Mouse (Mus musculus): ENCODE data around the gene Scnn1b. TPM values are rescaled to one million over a fixed set of nuclear protein-coding genes. Genes with fewer than 3 reads are reported as not detected.

The Scnn1b gene
- polyA plus RNA-seq, 1 experiment from 2014 or later: 0.17 TPM

- WGBS: 67% methylated on average over 3 of the region's 3 CpGs
- no peaks in the 10 kb centered on the region for H3K9me3 ChIP-seq
- H3K4me1 ChIP-seq: no peaks in the 10 kb centered on the region
- H3K9ac ChIP-seq: no peak overlapping the region
- ATAC-seq (ENCODE audit: low FRiP score): no peak
- no peaks in the 10 kb centered on the region for H3K36me3 ChIP-seq (replicated peaks)
- no peak overlapping the region for H3K4me3 ChIP-seq (replicated peaks)
- H3K4me2 ChIP-seq: no peak overlapping the region
- no peaks in the 10 kb centered on the region for H3K27me3 ChIP-seq
- H3K27ac ChIP-seq: no peak overlapping the region
These were observed 9.2 kb downstream of the Scnn1b start for GRCm38 (mm10) chr7:121873998-121874397.

GRCm38 (mm10) chr7:121874784-121875183, 9.9 kb downstream of the Scnn1b start:
- H3K9me3 ChIP-seq: no peaks in the 10 kb centered on the region
- no peaks in the 10 kb centered on the region for H3K27me3 ChIP-seq
- H3K4me1 ChIP-seq: no peaks in the 10 kb centered on the region
- H3K4me2 ChIP-seq: no peak overlapping the region
- no peak for ATAC-seq (ENCODE audit: low FRiP score)
- H3K9ac ChIP-seq: no peak overlapping the region
- H3K4me3 ChIP-seq (replicated peaks): no peak overlapping the region
- H3K36me3 ChIP-seq (replicated peaks): no peaks in the 10 kb centered on the region
- H3K27ac ChIP-seq: no peak overlapping the region
- 90% methylated on average over 7 of the region's 7 CpGs for WGBS

GRCm38 (mm10) chr7:121880246-121880645, 15.4 kb downstream of the Scnn1b start:
- WGBS: 89% methylated on average over 4 of the region's 4 CpGs
- H3K27ac ChIP-seq: no peak overlapping the region
- H3K4me2 ChIP-seq: no peak overlapping the region
- H3K9me3 ChIP-seq: no peaks in the 10 kb centered on the region
- no peak overlapping the region for H3K9ac ChIP-seq
- H3K36me3 ChIP-seq (replicated peaks): no peaks in the 10 kb centered on the region
- no peak overlapping the region for H3K4me3 ChIP-seq (replicated peaks)
- H3K4me1 ChIP-seq: no peaks in the 10 kb centered on the region
- ATAC-seq (ENCODE audit: low FRiP score): no peak
- no peaks in the 10 kb centered on the region for H3K27me3 ChIP-seq

GRCm38 (mm10) chr7:121890636-121891360, 26.0 kb downstream of the Scnn1b start:
- Histone ChIP-seq H3K9ac (no peak overlapping the region), H3K4me1 (no peaks in the 10 kb centered on the region), H3K4me2 (no peak overlapping the region), H3K27ac (no peak overlapping the region), H3K9me3 (no peaks in the 10 kb centered on the region), H3K4me3 (replicated peaks) (no peak overlapping the region), H3K27me3 (no peaks in the 10 kb centered on the region), H3K36me3 (replicated peaks) (no peaks in the 10 kb centered on the region)
- no peak for ATAC-seq (ENCODE audit: low FRiP score)
- WGBS: 92% methylated on average over 13 of the region's 13 CpGs

- Histone ChIP-seq H3K4me1 (peaks cover 6% of the 10 kb centered on the region), H3K27me3 (peaks cover 16% of the 10 kb centered on the region; the same call in 1 of the 2 replicates), H3K9ac (no peak overlapping the region), H3K27ac (no peak overlapping the region), H3K4me3 (replicated peaks) (no peak overlapping the region), H3K36me3 (replicated peaks) (no peaks in the 10 kb centered on the region), H3K4me2 (no peak overlapping the region), H3K9me3 (no peaks in the 10 kb centered on the region)
- 54% methylated on average over 6 of the region's 6 CpGs for WGBS
- ATAC-seq (ENCODE audit: low FRiP score): no peak
These were observed 31.9 kb downstream of the Scnn1b start for GRCm38 (mm10) chr7:121896689-121897088.

- ATAC-seq (ENCODE audit: low FRiP score): 0 out of 2 replicates have a peak, but pooled peaks have one; percentile 14
- Histone ChIP-seq H3K27ac (no peak overlapping the region), H3K9ac (no peak overlapping the region), H3K27me3 (peaks cover 16% of the 10 kb centered on the region; the same call in 1 of the 2 replicates), H3K4me2 (peak overlapping the region; percentile 42), H3K36me3 (replicated peaks) (no peaks in the 10 kb centered on the region), H3K4me1 (peaks cover 6% of the 10 kb centered on the region), H3K4me3 (replicated peaks) (peak overlapping the region; percentile 14), H3K9me3 (no peaks in the 10 kb centered on the region)
- WGBS: 10% methylated on average over 14 of the region's 14 CpGs
These were observed 34.5 kb downstream of the Scnn1b start for GRCm38 (mm10) chr7:121899311-121899710.

- Histone ChIP-seq H3K4me3 (replicated peaks) (peak overlapping the region; percentile 14), H3K4me2 (peak overlapping the region; percentile 42), H3K27ac (no peak overlapping the region), H3K36me3 (replicated peaks) (no peaks in the 10 kb centered on the region), H3K9ac (peak overlapping the region; percentile 21; the same call in 1 of the 2 replicates), H3K9me3 (no peaks in the 10 kb centered on the region), H3K4me1 (peaks cover 6% of the 10 kb centered on the region), H3K27me3 (peaks cover 16% of the 10 kb centered on the region; the same call in 1 of the 2 replicates)
- peak; percentile 51; the same call in 1 of the 2 replicates for ATAC-seq (ENCODE audit: low FRiP score)
- WGBS: 11% methylated on average over 7 of the region's 7 CpGs
These were observed 35.1 kb downstream of the Scnn1b start for GRCm38 (mm10) chr7:121899940-121900339.

GRCm38 (mm10) chr7:121902757-121903411, 38.0 kb downstream of the Scnn1b start:
- Histone ChIP-seq H3K4me1 (peaks cover 12% of the 10 kb centered on the region), H3K4me3 (replicated peaks) (no peak overlapping the region), H3K4me2 (no peak overlapping the region), H3K9me3 (no peaks in the 10 kb centered on the region), H3K27me3 (peaks cover 12% of the 10 kb centered on the region; the same call in 1 of the 2 replicates), H3K27ac (no peak overlapping the region), H3K36me3 (replicated peaks) (no peaks in the 10 kb centered on the region), H3K9ac (no peak overlapping the region)
- WGBS: 78% methylated on average over 8 of the region's 8 CpGs
- ATAC-seq (ENCODE audit: low FRiP score): no peak

GRCm38 (mm10) chr7:121906879-121907278, 42.0 kb downstream of the Scnn1b start:
- ATAC-seq (ENCODE audit: low FRiP score): no peak
- Histone ChIP-seq H3K36me3 (replicated peaks) (no peaks in the 10 kb centered on the region), H3K4me1 (peaks cover 5% of the 10 kb centered on the region; the same call in 1 of the 2 replicates), H3K27ac (no peak overlapping the region), H3K9ac (no peak overlapping the region), H3K4me3 (replicated peaks) (no peak overlapping the region), H3K4me2 (no peak overlapping the region), H3K27me3 (no peaks in the 10 kb centered on the region), H3K9me3 (no peaks in the 10 kb centered on the region)
- 89% methylated on average over 4 of the region's 4 CpGs for WGBS

- H3K27me3 ChIP-seq: no peaks in the 10 kb centered on the region
- WGBS: 71% methylated on average over 8 of the region's 8 CpGs
- H3K9me3 ChIP-seq: no peaks in the 10 kb centered on the region
- peaks cover 4% of the 10 kb centered on the region; the same call in 1 of the 2 replicates for H3K4me1 ChIP-seq
- no peak for ATAC-seq (ENCODE audit: low FRiP score)
- H3K9ac ChIP-seq: no peak overlapping the region
- no peak overlapping the region for H3K27ac ChIP-seq
- H3K4me3 ChIP-seq (replicated peaks): no peak overlapping the region
- H3K36me3 ChIP-seq (replicated peaks): no peaks in the 10 kb centered on the region
- H3K4me2 ChIP-seq: no peak overlapping the region
These were observed 47.4 kb downstream of the Scnn1b start for GRCm38 (mm10) chr7:121912250-121912649.

GRCm38 (mm10) chr7:121913944-121914343, 49.1 kb downstream of the Scnn1b start:
- no peak overlapping the region for H3K27ac ChIP-seq
- no peak overlapping the region for H3K9ac ChIP-seq
- H3K4me1 ChIP-seq: no peaks in the 10 kb centered on the region
- 83% methylated on average over 6 of the region's 6 CpGs for WGBS
- ATAC-seq (ENCODE audit: low FRiP score): no peak
- no peaks in the 10 kb centered on the region for H3K27me3 ChIP-seq
- H3K4me2 ChIP-seq: no peak overlapping the region
- H3K9me3 ChIP-seq: no peaks in the 10 kb centered on the region
- no peak overlapping the region for H3K4me3 ChIP-seq (replicated peaks)
- no peaks in the 10 kb centered on the region for H3K36me3 ChIP-seq (replicated peaks)

- Histone ChIP-seq H3K4me2 (no peak overlapping the region), H3K36me3 (replicated peaks) (peaks cover 28% of the 10 kb centered on the region), H3K9me3 (no peaks in the 10 kb centered on the region), H3K4me3 (replicated peaks) (no peak overlapping the region), H3K9ac (no peak overlapping the region), H3K4me1 (no peaks in the 10 kb centered on the region), H3K27me3 (no peaks in the 10 kb centered on the region), H3K27ac (no peak overlapping the region)
- no peak for ATAC-seq (ENCODE audit: low FRiP score)
- 98% methylated on average over 7 of the region's 7 CpGs for WGBS
These were observed 59.5 kb downstream of the Scnn1b start for GRCm38 (mm10) chr7:121924361-121924760.
